Mouse (Mus musculus) thymus, postnatal 25 days (tissue): ENCODE data around the gene Tdo2.

Experiments
- DNase-seq: peaks from one replicate; pipeline ENCODE4 v3.0.0; 2022

Tdo2 gene

GRCm38 (mm10) chr3:81942341-81942740 lies 33.7 kb downstream of the Tdo2 start:
- no peak for DNase-seq

- DNase-seq: no peak
These were observed 37.1 kb downstream of the Tdo2 start for GRCm38 (mm10) chr3:81938924-81939323.

GRCm38 (mm10) chr3:81933348-81933747 lies 42.7 kb downstream of the Tdo2 start:
- no peak for DNase-seq

GRCm38 (mm10) chr3:81932141-81933101 lies 43.6 kb downstream of the Tdo2 start, which contains the start of gene Ctso:
Gene Ctso, plus strand, starts transcription at chr3:81932601.
- DNase-seq: peak; percentile 88

- no peak for DNase-seq
These were observed 44.3 kb downstream of the Tdo2 start for GRCm38 (mm10) chr3:81931695-81932094.

- DNase-seq: no peak
These were observed 46.9 kb downstream of the Tdo2 start for GRCm38 (mm10) chr3:81929073-81929472.

- no peak for DNase-seq
These were observed 49.2 kb downstream of the Tdo2 start for GRCm38 (mm10) chr3:81926764-81927325.

- peak; percentile 50 for DNase-seq
These were observed 50.1 kb downstream of the Tdo2 start for GRCm38 (mm10) chr3:81925856-81926255.

GRCm38 (mm10) chr3:81924931-81925330 lies 51.1 kb downstream of the Tdo2 start:
- peak; percentile 50 for DNase-seq

GRCm38 (mm10) chr3:81922910-81923309 lies 53.1 kb downstream of the Tdo2 start:
- DNase-seq: no peak

- DNase-seq: no peak
These were observed 56.3 kb downstream of the Tdo2 start for GRCm38 (mm10) chr3:81919681-81920080.

- no peak for DNase-seq
These were observed 57.8 kb downstream of the Tdo2 start for GRCm38 (mm10) chr3:81918215-81918614.

- no peak for DNase-seq
These were observed 58.6 kb downstream of the Tdo2 start for GRCm38 (mm10) chr3:81917354-81917935.

GRCm38 (mm10) chr3:81916030-81916686 lies 59.8 kb downstream of the Tdo2 start:
- no peak for DNase-seq

- DNase-seq: no peak
These were observed 65.5 kb downstream of the Tdo2 start for GRCm38 (mm10) chr3:81910286-81911036.
